25 mouse cellular contexts compared by ENCODE assay signal in the genomic region with DNA sequence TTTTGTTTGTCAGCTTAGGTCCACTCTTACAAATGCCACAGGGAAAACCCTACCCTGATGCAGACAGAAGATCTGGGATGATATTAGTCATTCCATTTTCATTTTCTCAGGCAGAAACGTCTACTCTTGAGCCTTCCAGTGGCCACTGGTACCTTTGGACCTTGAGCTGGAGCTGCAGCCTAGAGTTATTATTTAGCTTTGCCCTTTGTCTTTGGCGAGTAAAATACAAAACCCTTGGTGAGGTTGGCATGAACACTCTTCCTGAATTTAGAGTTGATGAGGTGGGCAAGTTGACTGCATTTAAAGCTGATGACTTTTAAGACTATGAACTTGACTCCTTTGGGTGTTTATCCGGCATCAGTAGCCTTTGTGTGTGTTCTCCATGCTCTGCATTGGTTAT.
"Had no signal": no experiment of that assay in that cellular context is flagged by ENCODE, and none has a peak within 500 bp of the region (broad histone marks: within the 10 kb centered on the region; RNA-seq: fewer than 3 reads in every experiment).

No protein-coding gene starts in this region.

- ATAC-seq: forebrain, embryonic 16.5 days; hindbrain, embryonic 16.5 days; inflammation-experienced regulatory T-cells, adult 6 months; intestine, embryonic 15.5 days; intestine, postnatal 0 days; liver, postnatal 0 days had no signal

- H3K27me3 ChIP-seq: hindbrain, embryonic 12.5 days; intestine, embryonic 15.5 days; liver, embryonic 13.5 days; liver, embryonic 15.5 days had no signal

- H3K9ac ChIP-seq: heart, embryonic 12.5 days; hindbrain, embryonic 12.5 days; hindbrain, embryonic 14.5 days; intestine, embryonic 15.5 days; limb, embryonic 12.5 days; liver, embryonic 13.5 days; liver, embryonic 15.5 days; liver, postnatal 0 days had no signal

- H3K4me3 ChIP-seq: gastrocnemius, adult 2 months; heart, adult 2 months; heart, embryonic 12.5 days; hindbrain, embryonic 10.5 days; hindbrain, embryonic 12.5 days; intestine, embryonic 15.5 days; layer of hippocampus, adult 2 months; left cerebral cortex, adult 2 months; limb, embryonic 10.5 days; limb, embryonic 12.5 days; liver, embryonic 13.5 days; liver, embryonic 15.5 days had no signal

- H3K4me2 ChIP-seq: heart, embryonic 12.5 days; hindbrain, embryonic 12.5 days; hindbrain, embryonic 14.5 days; intestine, embryonic 15.5 days; limb, embryonic 12.5 days; liver, embryonic 11.5 days; liver, embryonic 13.5 days; liver, embryonic 15.5 days had no signal

- H3K4me1 ChIP-seq: heart, embryonic 12.5 days; hindbrain, embryonic 10.5 days; hindbrain, embryonic 12.5 days; intestine, embryonic 15.5 days; liver, embryonic 13.5 days; liver, embryonic 15.5 days had no signal

- H3K36me3 ChIP-seq: heart, embryonic 12.5 days; hindbrain, embryonic 10.5 days; hindbrain, embryonic 12.5 days; intestine, embryonic 15.5 days; limb, embryonic 10.5 days; limb, embryonic 12.5 days; liver, embryonic 13.5 days; liver, embryonic 15.5 days had no signal

- H3K27ac ChIP-seq: gastrocnemius, adult 2 months; heart, adult 2 months; hindbrain, embryonic 10.5 days; hindbrain, embryonic 12.5 days; hindbrain, embryonic 14.5 days; intestine, embryonic 15.5 days; layer of hippocampus, adult 2 months; left cerebral cortex, adult 2 months; limb, embryonic 10.5 days; limb, embryonic 12.5 days; liver, embryonic 13.5 days; liver, embryonic 15.5 days had no signal

- H3K9me3 ChIP-seq: hindbrain, embryonic 10.5 days; hindbrain, embryonic 12.5 days; intestine, embryonic 15.5 days; limb, embryonic 10.5 days; limb, embryonic 12.5 days; liver, embryonic 13.5 days; liver, embryonic 15.5 days had no signal

- DNase-seq: gastrocnemius, adult 2 months; gastrocnemius, postnatal 10 days; gastrocnemius, postnatal 25 days; heart, adult 2 months; heart, postnatal 10 days; heart, postnatal 4 days; kidney, postnatal 4 days; liver; liver, embryonic 13.5 days; liver, postnatal 0 days had no signal
